Mouse (Mus musculus) retina, adult 2 months (tissue): ENCODE data around the gene Gm21976.
A peak's percentile ranks its signal among the peaks of the same experiment; 100 is the strongest.

Experiments used
- DNase-seq: peaks from one replicate; pipeline ENCODE4 v3.0.0-alpha.2; 2012; ENCODE audit warnings: low read depth, low spot score

Gm21976 gene

GRCm38 (mm10) chr13:98279686-98280085 lies at the start of gene Gm21976:
TSS of gene Gm21976 (plus strand) at chr13:98279887.
- no peak for DNase-seq

- DNase-seq: no peak
Measured at GRCm38 (mm10) chr13:98230511-98230910, 49.2 kb upstream of the Gm21976 start.

- no peak for DNase-seq
Measured at GRCm38 (mm10) chr13:98235451-98235850, 44.2 kb upstream of the Gm21976 start.

DNA sequence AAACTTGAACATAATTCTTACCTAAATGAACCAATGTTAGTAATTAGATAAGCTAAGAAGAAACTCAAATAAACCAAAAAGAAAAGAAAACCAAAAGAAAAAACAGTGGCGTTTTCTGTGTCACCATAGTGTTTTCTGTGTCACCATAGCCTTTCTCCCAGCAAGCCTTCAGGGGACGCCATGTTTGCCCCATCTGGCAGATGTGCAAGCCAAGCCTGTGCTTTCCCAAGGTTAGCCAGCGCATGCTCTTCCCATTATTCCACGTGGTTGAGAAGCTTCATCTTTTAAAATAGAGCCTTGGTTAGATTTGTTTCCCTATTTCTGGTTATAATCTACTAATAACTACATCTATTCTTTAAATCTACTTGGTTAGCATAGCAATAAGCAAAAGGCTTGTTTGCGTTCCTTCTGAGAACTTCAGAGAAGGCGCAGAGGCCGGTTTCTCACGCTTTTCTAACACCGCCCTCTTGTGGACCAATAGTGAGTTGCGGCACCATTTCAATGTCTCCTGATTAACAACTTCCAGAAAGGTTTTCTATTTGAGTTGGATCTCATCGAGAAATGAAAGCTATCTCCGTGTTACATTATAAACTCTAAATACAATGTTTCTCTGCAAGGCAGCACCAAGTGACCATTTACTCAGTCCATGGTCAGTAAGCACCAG lies 39.6 kb upstream of the Gm21976 start:
- no peak for DNase-seq

DNA sequence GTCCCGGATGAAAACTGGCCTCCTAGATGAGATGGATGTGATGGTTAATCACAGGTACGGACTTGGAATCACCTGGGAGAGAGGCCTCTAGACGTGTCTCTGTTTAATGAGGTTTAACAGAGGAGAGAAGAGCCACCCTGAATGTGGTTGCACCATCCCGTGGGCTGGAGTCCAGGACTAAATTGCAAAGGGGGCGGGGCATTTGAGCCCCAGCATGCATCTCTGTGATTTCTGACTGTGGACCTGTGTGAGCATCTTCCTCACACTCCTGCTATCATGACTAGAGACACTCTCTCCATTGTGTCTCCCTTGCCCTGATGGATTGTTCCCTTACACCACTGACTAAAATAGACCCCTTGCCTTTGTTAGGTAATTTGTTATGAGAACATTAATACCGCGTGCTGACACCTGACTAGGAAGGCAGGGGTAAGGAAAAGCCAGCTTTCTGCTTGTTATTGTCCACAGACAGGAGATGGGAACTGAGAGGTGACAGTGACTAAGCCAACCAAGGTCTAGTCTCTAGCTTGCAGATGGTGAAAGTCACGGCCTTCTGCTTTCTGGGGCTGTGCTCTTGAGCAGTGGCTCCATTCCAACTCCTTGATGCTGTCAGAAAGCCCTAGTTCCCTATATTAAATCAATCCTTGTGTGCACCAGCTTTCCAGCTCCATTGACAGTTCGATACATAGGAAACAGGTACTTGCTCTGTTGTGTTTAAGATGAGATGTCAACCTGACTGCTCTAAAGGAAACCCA lies 38.0 kb upstream of the Gm21976 start:
- DNase-seq: no peak

- no peak for DNase-seq
Measured at GRCm38 (mm10) chr13:98244571-98245350, 34.9 kb upstream of the Gm21976 start.

GRCm38 (mm10) chr13:98245386-98245785 lies 34.3 kb upstream of the Gm21976 start:
- no peak for DNase-seq

DNA sequence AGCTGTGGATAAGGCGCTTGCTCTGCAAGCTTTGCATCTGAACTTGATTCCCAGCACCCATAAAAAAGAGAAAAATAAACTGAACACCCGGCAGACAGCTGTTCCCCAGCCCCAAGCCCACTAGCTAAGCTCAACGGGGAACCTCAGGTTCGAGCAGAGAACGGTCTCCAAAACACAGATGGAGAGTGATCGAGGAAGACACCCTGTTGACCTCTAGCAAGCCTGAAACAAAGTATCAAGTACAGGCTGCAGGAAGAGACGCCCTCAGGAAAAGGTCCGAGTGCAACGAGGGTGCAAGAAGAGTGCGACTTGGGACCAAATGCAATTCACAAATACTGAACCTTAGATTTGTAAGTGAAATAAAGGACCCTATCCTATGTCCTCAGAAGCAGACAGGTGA lies 30.1 kb upstream of the Gm21976 start:
- DNase-seq: no peak

GRCm38 (mm10) chr13:98254921-98255320 lies 24.8 kb upstream of the Gm21976 start:
- no peak for DNase-seq

DNA sequence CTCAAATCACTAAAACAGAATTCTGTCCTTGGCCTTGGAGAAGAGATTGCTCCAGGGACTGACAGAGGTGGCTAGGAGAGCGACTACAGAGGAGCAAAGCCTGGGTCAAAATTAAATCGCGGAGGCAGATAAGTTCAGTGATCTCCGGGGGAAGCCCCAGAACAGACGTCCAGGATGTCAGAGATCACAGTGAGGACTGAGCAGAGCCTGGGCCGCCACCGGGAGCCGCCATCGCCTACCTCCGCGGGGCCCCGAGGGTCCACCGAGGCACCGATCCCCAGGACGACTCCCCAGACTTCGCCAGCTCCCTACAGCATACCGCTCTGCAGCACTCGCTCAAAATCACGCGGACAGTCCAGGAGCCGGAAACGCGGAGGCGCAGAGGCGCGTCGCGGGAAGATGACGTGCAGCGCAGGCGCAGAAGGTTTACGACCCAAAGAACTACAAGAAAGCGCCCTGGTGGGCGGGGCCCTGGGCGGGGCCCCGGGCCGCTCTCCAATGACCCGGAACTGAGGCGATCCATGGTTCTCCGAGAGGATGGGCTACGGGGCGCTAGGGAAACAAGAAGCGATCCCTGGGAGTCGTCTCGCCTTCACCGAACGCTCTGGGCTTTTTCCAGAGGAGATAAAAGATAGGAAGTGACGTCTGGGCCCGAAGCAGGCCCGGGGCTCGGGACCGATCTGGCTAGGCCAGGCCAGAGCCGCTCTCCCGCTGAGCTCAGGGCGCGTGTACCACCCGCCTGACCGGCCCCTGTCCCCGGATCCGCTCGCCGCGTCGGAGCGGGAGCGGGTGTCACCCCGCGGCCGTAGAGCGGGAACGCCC lies 16.8 kb upstream of the Gm21976 start, which contains the start of the genes Utp15 and Ankra2:
Gene Utp15, minus strand, starts transcription at position 406 of the 822 bp plus-strand sequence.
Gene Ankra2, plus strand, starts transcription at position 439 of the 822 bp plus-strand sequence.
- DNase-seq: peak; percentile 97

GRCm38 (mm10) chr13:98263458-98263987 lies 16.2 kb upstream of the Gm21976 start:
- no peak for DNase-seq

DNA sequence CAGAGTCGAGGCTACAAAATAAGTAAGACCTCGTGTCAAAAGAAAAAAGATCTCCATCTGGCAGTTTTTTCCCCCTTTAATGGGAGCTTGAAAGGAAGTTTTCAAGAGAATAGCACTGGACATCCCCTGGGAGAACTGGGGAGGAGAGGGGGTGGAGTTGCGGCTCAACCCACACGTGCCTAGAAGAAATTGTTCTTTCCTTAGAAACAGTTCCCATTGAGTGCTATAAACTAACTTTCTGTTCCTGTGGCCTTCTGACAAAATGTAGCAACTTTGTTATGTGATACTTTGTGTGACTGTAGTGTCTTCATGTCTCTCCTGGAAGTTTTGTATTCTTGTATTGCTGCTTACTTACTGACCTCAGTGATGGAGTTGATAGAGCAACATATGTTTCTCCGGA lies 15.6 kb upstream of the Gm21976 start:
- no peak for DNase-seq

DNA sequence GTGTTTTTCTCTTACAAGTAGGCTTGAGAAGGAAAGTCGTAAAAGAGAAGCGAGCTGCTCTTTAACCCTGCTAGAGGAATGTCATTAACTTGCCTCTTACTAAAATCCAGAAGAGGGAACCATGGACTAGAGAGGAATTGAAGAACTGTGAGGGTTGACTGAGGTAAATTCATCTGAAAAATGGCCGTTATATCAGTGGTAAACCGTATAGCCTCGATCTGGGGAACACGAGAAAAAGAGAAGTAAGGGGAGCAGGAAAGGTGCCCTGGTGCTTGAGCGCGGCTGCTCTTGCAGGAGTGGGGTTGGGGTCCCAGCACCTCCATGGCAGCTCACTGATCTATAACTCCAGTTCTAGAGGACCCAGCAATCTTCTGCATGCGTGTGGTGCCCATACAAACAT lies 5.7 kb upstream of the Gm21976 start:
- DNase-seq: no peak

DNA sequence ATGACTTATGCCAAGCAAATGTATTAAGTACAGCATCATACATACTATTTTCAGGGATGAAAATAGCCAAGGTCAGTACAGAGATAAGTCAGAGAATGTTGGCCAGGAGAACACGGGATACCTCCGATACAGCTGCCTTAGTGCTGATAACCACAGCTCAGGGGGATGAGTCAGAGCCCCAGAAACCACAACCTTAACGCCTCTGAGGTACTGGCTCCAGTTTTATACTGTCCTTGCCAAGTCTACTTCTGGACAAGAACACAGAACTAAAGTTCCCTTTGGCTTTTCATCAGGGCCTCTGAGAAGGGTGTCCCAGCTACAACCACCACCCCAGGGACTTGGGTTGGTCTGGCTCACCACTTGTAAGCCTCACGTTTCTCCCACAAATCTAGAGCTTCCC lies 4.0 kb upstream of the Gm21976 start:
- DNase-seq: no peak

GRCm38 (mm10) chr13:98276253-98276652 lies 3.4 kb upstream of the Gm21976 start:
- no peak for DNase-seq

DNA sequence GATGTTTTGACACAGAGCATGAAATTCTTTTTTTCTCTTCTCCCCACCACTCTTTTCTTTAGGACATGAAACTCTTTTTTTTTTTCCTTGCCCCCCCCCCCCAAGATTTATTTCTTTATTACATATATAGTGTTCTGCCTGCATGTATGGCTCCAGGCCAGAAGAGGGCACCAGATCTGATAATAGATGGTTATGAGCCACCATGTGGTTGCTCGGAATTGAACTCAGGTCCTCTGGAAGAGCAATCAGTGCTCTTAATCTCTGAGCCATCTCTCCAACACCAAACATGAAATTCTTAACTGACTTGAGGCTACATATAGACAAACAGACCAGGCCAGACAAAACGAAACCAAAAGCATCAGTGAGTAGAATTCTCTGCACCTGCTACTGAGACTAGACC lies 2.2 kb upstream of the Gm21976 start:
- DNase-seq: no peak

DNA sequence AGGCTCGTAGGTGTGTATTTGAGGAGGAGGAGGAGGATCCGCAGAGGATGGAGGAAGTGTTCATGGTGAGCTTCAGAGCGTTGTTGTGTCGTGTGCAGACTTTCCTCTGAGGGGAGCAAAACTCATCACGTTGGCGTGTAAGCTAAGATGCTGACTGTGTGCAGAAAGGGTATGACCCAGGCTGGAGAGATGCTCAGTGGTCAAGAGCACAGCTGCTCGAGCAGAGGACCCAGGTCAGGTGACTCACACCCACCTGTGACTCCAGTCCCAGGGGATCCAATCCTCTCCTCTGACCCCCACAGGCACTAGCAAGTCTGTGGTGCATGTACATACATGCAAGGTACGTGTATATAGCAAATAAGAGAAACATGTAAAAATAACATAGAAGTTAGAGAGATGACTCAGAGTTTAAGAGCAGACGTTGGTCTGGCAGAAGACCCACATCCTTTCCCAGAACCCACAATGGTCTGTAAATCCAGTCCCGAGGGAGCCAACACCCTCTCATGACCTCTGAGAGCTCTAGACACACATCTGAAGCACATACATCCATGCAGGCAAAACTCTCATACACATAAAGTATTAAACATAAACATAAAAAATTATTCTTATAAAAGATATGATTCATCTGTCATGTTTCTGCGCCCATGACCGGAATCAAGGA lies 1.4 kb downstream of the Gm21976 start:
- DNase-seq: no peak

GRCm38 (mm10) chr13:98290719-98291118 lies 11.0 kb downstream of the Gm21976 start:
- no peak for DNase-seq

DNA sequence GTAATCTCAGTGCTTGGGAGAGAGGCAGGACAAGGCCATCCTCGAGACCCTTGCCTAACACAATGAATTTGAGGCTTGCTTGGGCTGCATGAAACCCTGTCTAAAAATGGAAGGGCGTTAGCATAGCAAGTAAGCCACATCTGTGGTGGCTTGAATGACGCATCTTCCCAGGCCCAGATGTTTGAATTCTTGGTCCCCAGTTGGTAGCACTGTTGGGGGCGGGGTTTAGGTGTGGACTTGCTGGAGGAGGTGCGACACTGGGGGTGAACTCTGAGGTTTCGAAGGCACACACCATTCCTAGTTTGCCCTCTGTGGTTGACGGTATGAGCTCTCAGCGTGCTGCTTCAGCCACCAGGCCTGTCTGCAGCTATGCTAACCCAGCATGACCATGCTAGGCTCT lies 12.0 kb downstream of the Gm21976 start:
- DNase-seq: no peak

DNA sequence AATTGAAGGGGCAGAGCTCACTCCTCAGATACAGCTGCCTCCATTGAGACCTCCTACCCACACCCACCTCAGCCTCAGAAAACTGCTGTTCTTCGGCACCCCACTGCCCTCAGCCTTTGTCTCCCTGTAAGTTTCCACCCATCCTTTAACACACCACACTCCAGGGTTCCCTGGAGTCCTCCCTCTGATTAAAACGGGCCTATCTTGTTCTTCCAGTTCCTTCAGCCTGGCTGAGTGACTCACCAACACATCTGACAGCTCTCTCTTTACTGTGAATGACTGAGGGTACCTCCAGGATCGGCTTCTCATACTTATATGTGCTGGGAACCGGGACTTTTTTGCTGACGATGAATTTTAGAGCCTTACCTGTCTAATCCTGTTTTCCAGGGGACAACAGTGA lies 16.4 kb downstream of the Gm21976 start:
- DNase-seq: no peak
